Mouse (Mus musculus): Measurements from ENCODE around the gene Tnfrsf18. TPM values are rescaled to one million over a fixed set of nuclear protein-coding genes. Genes with fewer than 3 reads are reported as not detected.

Gene Tnfrsf18
- polyA plus RNA-seq, 1 experiment from 2014 or later = 0.78 TPM

DNA sequence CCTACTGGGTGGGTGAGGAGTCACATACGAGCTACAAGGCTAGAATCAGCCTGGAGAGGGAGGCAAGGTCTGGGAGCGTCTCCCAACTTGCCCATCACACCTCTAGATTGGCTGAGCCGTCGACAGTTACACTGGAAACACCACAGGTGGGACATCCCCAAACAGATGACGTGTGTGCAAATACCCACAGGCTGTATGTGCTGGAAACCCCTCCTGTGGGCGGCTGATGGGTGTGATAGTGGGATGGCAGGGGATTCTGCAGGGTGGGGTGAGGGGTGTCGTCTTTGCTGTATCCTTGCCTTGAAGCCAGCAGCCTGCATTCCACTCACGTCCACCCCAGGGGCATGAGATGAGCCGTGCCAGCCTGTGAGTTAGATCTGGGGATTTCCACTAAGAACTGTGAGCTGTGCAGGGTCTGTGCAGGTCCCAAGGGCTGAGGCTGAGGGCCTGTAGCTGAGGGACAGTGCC is 4.7 kb downstream of the Tnfrsf18 start:
- ATAC-seq (no peak), DNase-seq (no peak)
- Histone ChIP-seq H3K9ac (replicated peaks) (peak overlapping the region; percentile 55), H3K4me3 (ENCODE audit: low read depth, low read length) (peak overlapping the region; percentile 51), H3K27ac (ENCODE audit: low read depth) (peak overlapping the region; percentile 90; the same call in 1 of the 2 replicates), H3K36me3 (replicated peaks; ENCODE audit: insufficient read depth, low read length) (0 out of 2 replicates have a peak, but pooled peaks cover 2% of the 10 kb centered on the region), H3K9me3 (ENCODE audit: low read length) (no peaks in the 10 kb centered on the region), H3K27me3 (ENCODE audit: insufficient read depth, low read length) (peaks cover 13% of the 10 kb centered on the region), H3K4me2 (ENCODE audit: low read depth, low read length) (peak overlapping the region; percentile 73), H3K4me1 (ENCODE audit: insufficient read depth) (peaks cover 36% of the 10 kb centered on the region)
- TF ChIP-seq EP300 (IDR thresholded peaks at IDR 0.05; ENCODE audit: low read depth) = no peak
- no peak for TF ChIP-seq CTCF (IDR thresholded peaks at IDR 0.05; ENCODE audit: low read depth)
- 56% methylated on average over 9 of the region's 9 CpGs for WGBS (ENCODE audit: insufficient replicate concordance)

DNA sequence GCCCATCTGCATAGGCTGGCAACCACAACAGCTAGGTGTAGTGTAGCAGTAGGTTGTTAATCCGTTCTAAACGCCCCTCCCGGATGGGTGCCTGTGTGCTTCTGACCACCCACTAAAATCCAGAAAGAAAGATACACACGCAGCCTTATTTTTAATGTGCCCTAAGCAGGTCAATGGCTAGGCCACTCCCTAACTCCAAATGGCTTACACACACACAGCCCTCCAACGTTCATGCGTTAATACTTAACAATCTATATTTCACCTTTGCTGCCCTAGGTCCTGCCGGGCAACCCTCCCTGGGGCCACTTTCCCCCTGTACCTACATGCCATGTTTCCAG is 5.3 kb downstream of the Tnfrsf18 start:
- Histone ChIP-seq H3K27ac (ENCODE audit: low read depth) (peak overlapping the region; percentile 90), H3K9ac (replicated peaks) (peak overlapping the region; percentile 55), H3K4me3 (ENCODE audit: low read depth, low read length) (peak overlapping the region; percentile 51), H3K36me3 (replicated peaks; ENCODE audit: insufficient read depth, low read length) (0 out of 2 replicates have a peak, but pooled peaks cover 2% of the 10 kb centered on the region), H3K9me3 (ENCODE audit: low read length) (no peaks in the 10 kb centered on the region), H3K4me2 (ENCODE audit: low read depth, low read length) (peak overlapping the region; percentile 73), H3K4me1 (ENCODE audit: insufficient read depth) (peaks cover 31% of the 10 kb centered on the region), H3K27me3 (ENCODE audit: insufficient read depth, low read length) (peaks cover 19% of the 10 kb centered on the region)
- WGBS (ENCODE audit: insufficient replicate concordance) = 14% methylated on average over 7 of the region's 7 CpGs
- ATAC-seq (peak; percentile 53), DNase-seq (no peak)
- no peak for TF ChIP-seq CTCF (IDR thresholded peaks at IDR 0.05; ENCODE audit: low read depth)
- TF ChIP-seq EP300 (IDR thresholded peaks at IDR 0.05; ENCODE audit: low read depth) = no peak

- no peaks in the 10 kb centered on the region for H3K9me3 ChIP-seq (ENCODE audit: low read length)
- peak overlapping the region; percentile 55 for H3K9ac ChIP-seq (replicated peaks)
- 0 out of 2 replicates have a peak, but pooled peaks cover 2% of the 10 kb centered on the region for H3K36me3 ChIP-seq (replicated peaks; ENCODE audit: insufficient read depth, low read length)
- H3K4me3 ChIP-seq (ENCODE audit: low read depth, low read length) = peak overlapping the region; percentile 51
- 4% methylated on average over 23 of the region's 24 CpGs for WGBS (ENCODE audit: insufficient replicate concordance)
- peak overlapping the region; percentile 90 for H3K27ac ChIP-seq (ENCODE audit: low read depth)
- DNase-seq (peak; percentile 75), ATAC-seq (peak; percentile 86)
- TF ChIP-seq EP300 (IDR thresholded peaks at IDR 0.05; ENCODE audit: low read depth) (no peak), CTCF (IDR thresholded peaks at IDR 0.05; ENCODE audit: low read depth) (no peak)
- peak overlapping the region; percentile 73 for H3K4me2 ChIP-seq (ENCODE audit: low read depth, low read length)
- peaks cover 29% of the 10 kb centered on the region for H3K4me1 ChIP-seq (ENCODE audit: insufficient read depth)
- H3K27me3 ChIP-seq (ENCODE audit: insufficient read depth, low read length) = peaks cover 19% of the 10 kb centered on the region
Observed at GRCm38 (mm10) chr4:156031593-156032391, 5.8 kb downstream of the Tnfrsf18 start.

DNA sequence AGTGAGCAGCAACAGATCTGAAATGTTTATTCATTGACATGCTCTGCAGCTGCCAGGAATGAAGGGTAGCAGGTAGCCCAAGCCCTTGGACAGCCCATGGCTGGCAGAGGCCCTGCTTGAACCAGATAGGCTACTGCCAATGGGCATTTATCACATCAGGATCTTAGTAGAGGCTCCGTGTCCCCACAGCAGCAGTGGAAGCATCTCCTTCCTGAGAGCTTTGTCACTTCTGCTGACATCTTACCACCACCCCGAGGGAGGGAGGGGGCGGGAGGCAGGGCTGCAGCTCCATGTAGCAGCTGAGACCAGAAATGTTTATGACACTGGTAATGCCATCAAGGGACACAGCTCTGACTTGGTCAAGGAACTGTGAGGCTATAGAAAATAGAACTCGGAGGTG is 6.9 kb downstream of the Tnfrsf18 start:
- Histone ChIP-seq H3K4me2 (ENCODE audit: low read depth, low read length) (no peak overlapping the region), H3K27me3 (ENCODE audit: insufficient read depth, low read length) (peaks cover 19% of the 10 kb centered on the region), H3K9ac (replicated peaks) (no peak overlapping the region), H3K9me3 (ENCODE audit: low read length) (no peaks in the 10 kb centered on the region), H3K4me3 (ENCODE audit: low read depth, low read length) (no peak overlapping the region), H3K27ac (ENCODE audit: low read depth) (peak overlapping the region; percentile 90), H3K4me1 (ENCODE audit: insufficient read depth) (peaks cover 29% of the 10 kb centered on the region), H3K36me3 (replicated peaks; ENCODE audit: insufficient read depth, low read length) (0 out of 2 replicates have a peak, but pooled peaks cover 2% of the 10 kb centered on the region)
- 50% methylated on average over 4 of the region's 4 CpGs for WGBS (ENCODE audit: insufficient replicate concordance)
- no peak for TF ChIP-seq EP300 (IDR thresholded peaks at IDR 0.05; ENCODE audit: low read depth)
- TF ChIP-seq CTCF (IDR thresholded peaks at IDR 0.05; ENCODE audit: low read depth) = no peak
- DNase-seq (no peak), ATAC-seq (no peak)

- DNase-seq (peak; percentile 49), ATAC-seq (no peak)
- Histone ChIP-seq H3K27ac (ENCODE audit: low read depth) (no peak overlapping the region), H3K4me3 (ENCODE audit: low read depth, low read length) (no peak overlapping the region), H3K4me1 (ENCODE audit: insufficient read depth) (peaks cover 29% of the 10 kb centered on the region), H3K9me3 (ENCODE audit: low read length) (no peaks in the 10 kb centered on the region), H3K36me3 (replicated peaks; ENCODE audit: insufficient read depth, low read length) (no peaks in the 10 kb centered on the region), H3K9ac (replicated peaks) (no peak overlapping the region), H3K27me3 (ENCODE audit: insufficient read depth, low read length) (peaks cover 19% of the 10 kb centered on the region), H3K4me2 (ENCODE audit: low read depth, low read length) (no peak overlapping the region)
- TF ChIP-seq CTCF (IDR thresholded peaks at IDR 0.05; ENCODE audit: low read depth) = peak; percentile 83
- TF ChIP-seq EP300 (IDR thresholded peaks at IDR 0.05; ENCODE audit: low read depth) = no peak
- 33% methylated on average over 6 of the region's 6 CpGs for WGBS (ENCODE audit: insufficient replicate concordance)
Observed at GRCm38 (mm10) chr4:156033476-156034119, 7.6 kb downstream of the Tnfrsf18 start.

DNA sequence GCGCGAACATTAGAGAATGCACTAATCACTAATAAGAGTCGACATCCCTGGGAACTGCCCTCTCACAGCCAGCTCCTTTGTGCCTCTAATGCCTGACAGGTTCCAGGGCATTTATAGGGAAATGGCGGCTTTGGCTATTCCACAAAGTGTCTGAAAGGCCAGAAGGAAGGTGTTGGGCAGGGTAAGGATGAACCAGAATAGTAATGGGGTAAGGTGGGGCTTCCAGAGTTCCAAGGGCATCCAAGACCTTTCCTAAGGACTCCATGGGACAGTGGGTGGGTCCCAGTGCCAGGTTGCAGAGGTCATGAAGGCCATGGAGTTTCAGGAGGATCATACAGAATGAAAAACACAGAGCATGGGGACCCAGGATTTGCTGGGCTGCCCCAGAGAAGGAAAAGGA is 8.3 kb downstream of the Tnfrsf18 start:
- Histone ChIP-seq H3K4me1 (ENCODE audit: insufficient read depth) (peaks cover 29% of the 10 kb centered on the region), H3K36me3 (replicated peaks; ENCODE audit: insufficient read depth, low read length) (no peaks in the 10 kb centered on the region), H3K27me3 (ENCODE audit: insufficient read depth, low read length) (peaks cover 19% of the 10 kb centered on the region), H3K4me3 (ENCODE audit: low read depth, low read length) (no peak overlapping the region), H3K27ac (ENCODE audit: low read depth) (no peak overlapping the region), H3K4me2 (ENCODE audit: low read depth, low read length) (no peak overlapping the region), H3K9me3 (ENCODE audit: low read length) (no peaks in the 10 kb centered on the region), H3K9ac (replicated peaks) (no peak overlapping the region)
- DNase-seq = no peak
- ATAC-seq = no peak
- WGBS (ENCODE audit: insufficient replicate concordance) = 75% methylated on average over 4 of the region's 4 CpGs
- TF ChIP-seq CTCF (IDR thresholded peaks at IDR 0.05; ENCODE audit: low read depth) (no peak), EP300 (IDR thresholded peaks at IDR 0.05; ENCODE audit: low read depth) (no peak)
